Mouse (Mus musculus): ENCODE measurements around the gene Gm10563.

The Gm10563 gene

DNA sequence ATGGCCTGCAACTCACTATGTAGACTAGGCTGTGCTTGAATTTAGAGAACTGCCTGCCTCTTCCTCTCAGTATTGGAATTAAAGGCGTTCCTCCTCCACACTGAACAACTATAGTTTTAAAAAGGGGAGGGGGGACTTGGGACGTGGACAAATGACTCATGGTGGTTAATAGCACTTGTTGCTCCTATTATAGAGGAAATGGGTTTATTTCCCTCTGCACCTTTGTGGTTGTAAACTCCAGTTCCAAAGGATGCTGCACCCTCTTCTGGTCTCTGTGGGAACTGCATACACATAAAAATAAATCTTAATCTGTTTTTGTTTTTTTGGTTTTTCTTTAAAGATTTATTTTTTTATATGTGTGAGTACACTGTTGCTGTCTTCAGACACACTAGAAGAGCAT lies 77.0 kb downstream of the Gm10563 start:
- in situ Hi-C loops (cut with MboI, MseI), result no loop called here

DNA sequence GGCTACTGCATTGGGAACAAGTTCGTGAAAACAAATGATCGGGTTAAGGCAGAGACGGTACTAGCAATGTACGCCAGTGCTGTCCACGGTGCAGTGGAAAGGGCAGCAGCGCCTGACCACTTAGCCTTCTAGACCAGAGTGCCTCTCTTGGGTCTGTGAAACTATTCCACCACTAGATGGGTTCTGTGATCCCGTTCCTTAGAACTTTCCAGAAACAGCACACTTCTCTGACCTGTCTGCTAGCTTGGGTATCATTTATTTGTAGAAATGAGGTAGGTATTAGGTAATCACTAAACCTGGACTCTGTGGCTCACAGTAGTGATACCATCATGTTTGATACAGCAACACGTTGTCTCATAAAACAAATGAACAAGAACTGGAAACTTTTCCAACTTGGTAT lies 78.7 kb downstream of the Gm10563 start:
- in situ Hi-C loops (cut with MboI, MseI), result no loop called here

Data from T-helper 2 cell (primary cell).